Mouse (Mus musculus): ENCODE data around the gene Psmd5. TPM values are rescaled to one million over a fixed set of nuclear protein-coding genes. Genes with fewer than 3 reads are reported as not detected.

Psmd5 gene
- polyA plus RNA-seq, 1 experiment from 2014 or later: 117 TPM

- H3K4me3 ChIP-seq (ENCODE audit: low read depth, low read length): no peak overlapping the region
- DNase-seq (peak; percentile 78), ATAC-seq (ENCODE audit: insufficient read depth) (peak; percentile 21; the same call in 1 of the 2 replicates)
- no peak overlapping the region for H3K27ac ChIP-seq (ENCODE audit: low read depth)
- H3K36me3 ChIP-seq (ENCODE audit: insufficient read depth): 0 out of 2 replicates have a peak, but pooled peaks cover 2% of the 10 kb centered on the region
- no peaks in the 10 kb centered on the region for H3K4me1 ChIP-seq (ENCODE audit: insufficient read depth)
- H3K9ac ChIP-seq: no peak overlapping the region
- 14% methylated on average over 10 of the region's 10 CpGs for WGBS
- no peak overlapping the region for H3K4me2 ChIP-seq
- TF ChIP-seq CTCF (IDR thresholded peaks at IDR 0.05; ENCODE audit: low read depth): peak; percentile 66
- no peaks in the 10 kb centered on the region for H3K27me3 ChIP-seq (ENCODE audit: insufficient read depth, low read length)
- H3K9me3 ChIP-seq (ENCODE audit: low read depth, low read length): no peaks in the 10 kb centered on the region
These were observed 23.1 kb upstream of the Psmd5 start for GRCm38 (mm10) chr2:34897820-34898219.

- H3K4me2 ChIP-seq: no peak overlapping the region
- no peak overlapping the region for H3K9ac ChIP-seq
- DNase-seq: no peak
- H3K4me1 ChIP-seq (ENCODE audit: insufficient read depth): no peaks in the 10 kb centered on the region
- WGBS: 78% methylated on average over 17 of the region's 17 CpGs
- 0 out of 2 replicates have a peak, but pooled peaks cover 2% of the 10 kb centered on the region for H3K36me3 ChIP-seq (ENCODE audit: insufficient read depth)
- H3K4me3 ChIP-seq (ENCODE audit: low read depth, low read length): no peak overlapping the region
- no peaks in the 10 kb centered on the region for H3K27me3 ChIP-seq (ENCODE audit: insufficient read depth, low read length)
- no peak for TF ChIP-seq CTCF (IDR thresholded peaks at IDR 0.05; ENCODE audit: low read depth)
- H3K27ac ChIP-seq (ENCODE audit: low read depth): no peak overlapping the region
- no peaks in the 10 kb centered on the region for H3K9me3 ChIP-seq (ENCODE audit: low read depth, low read length)
- ATAC-seq (ENCODE audit: insufficient read depth): no peak
These were observed 22.2 kb upstream of the Psmd5 start for GRCm38 (mm10) chr2:34896821-34897460.

GRCm38 (mm10) chr2:34895503-34896113, 20.8 kb upstream of the Psmd5 start:
- no peak for TF ChIP-seq CTCF (IDR thresholded peaks at IDR 0.05; ENCODE audit: low read depth)
- no peak overlapping the region for H3K9ac ChIP-seq
- WGBS: 74% methylated on average over 19 of the region's 19 CpGs
- H3K36me3 ChIP-seq (ENCODE audit: insufficient read depth): 0 out of 2 replicates have a peak, but pooled peaks cover 2% of the 10 kb centered on the region
- H3K27ac ChIP-seq (ENCODE audit: low read depth): no peak overlapping the region
- H3K4me3 ChIP-seq (ENCODE audit: low read depth, low read length): no peak overlapping the region
- DNase-seq (no peak), ATAC-seq (ENCODE audit: insufficient read depth) (no peak)
- no peak overlapping the region for H3K4me2 ChIP-seq
- no peaks in the 10 kb centered on the region for H3K9me3 ChIP-seq (ENCODE audit: low read depth, low read length)
- no peaks in the 10 kb centered on the region for H3K4me1 ChIP-seq (ENCODE audit: insufficient read depth)
- H3K27me3 ChIP-seq (ENCODE audit: insufficient read depth, low read length): no peaks in the 10 kb centered on the region

GRCm38 (mm10) chr2:34893950-34894349, 19.2 kb upstream of the Psmd5 start:
- 70% methylated on average over 5 of the region's 5 CpGs for WGBS

GRCm38 (mm10) chr2:34884186-34884585, 9.4 kb upstream of the Psmd5 start:
- ATAC-seq (ENCODE audit: insufficient read depth): no peak
- H3K4me1 ChIP-seq (ENCODE audit: insufficient read depth): no peaks in the 10 kb centered on the region
- no peak overlapping the region for H3K27ac ChIP-seq (ENCODE audit: low read depth)
- no peak overlapping the region for H3K4me2 ChIP-seq
- no peaks in the 10 kb centered on the region for H3K27me3 ChIP-seq (ENCODE audit: insufficient read depth, low read length)
- no peaks in the 10 kb centered on the region for H3K36me3 ChIP-seq (ENCODE audit: insufficient read depth)
- H3K9ac ChIP-seq: no peak overlapping the region
- H3K4me3 ChIP-seq (ENCODE audit: low read depth, low read length): no peak overlapping the region
- peak; percentile 66 for DNase-seq
- no peaks in the 10 kb centered on the region for H3K9me3 ChIP-seq (ENCODE audit: low read depth, low read length)
- WGBS: 44% methylated on average over 2 of the region's 2 CpGs
- TF ChIP-seq CTCF (IDR thresholded peaks at IDR 0.05; ENCODE audit: low read depth): no peak

More at GRCm38 (mm10) chr2:34893950-34894349, 19.2 kb upstream of the Psmd5 start:
- Histone ChIP-seq H3K9me3 (ENCODE audit: low read depth, low read length) (no peaks in the 10 kb centered on the region), H3K36me3 (ENCODE audit: insufficient read depth) (0 out of 2 replicates have a peak, but pooled peaks cover 2% of the 10 kb centered on the region), H3K4me3 (ENCODE audit: low read depth, low read length) (no peak overlapping the region), H3K27ac (ENCODE audit: low read depth) (no peak overlapping the region), H3K9ac (no peak overlapping the region), H3K4me1 (ENCODE audit: insufficient read depth) (no peaks in the 10 kb centered on the region), H3K4me2 (no peak overlapping the region), H3K27me3 (ENCODE audit: insufficient read depth, low read length) (no peaks in the 10 kb centered on the region)
- ATAC-seq (ENCODE audit: insufficient read depth) (no peak), DNase-seq (no peak)
- TF ChIP-seq CTCF (IDR thresholded peaks at IDR 0.05; ENCODE audit: low read depth): no peak

- DNase-seq (no peak), ATAC-seq (ENCODE audit: insufficient read depth) (no peak)
- Histone ChIP-seq H3K4me3 (ENCODE audit: low read depth, low read length) (no peak overlapping the region), H3K27me3 (ENCODE audit: insufficient read depth, low read length) (no peaks in the 10 kb centered on the region), H3K36me3 (ENCODE audit: insufficient read depth) (no peaks in the 10 kb centered on the region), H3K9ac (no peak overlapping the region), H3K27ac (ENCODE audit: low read depth) (no peak overlapping the region), H3K4me2 (no peak overlapping the region), H3K4me1 (ENCODE audit: insufficient read depth) (no peaks in the 10 kb centered on the region), H3K9me3 (ENCODE audit: low read depth, low read length) (no peaks in the 10 kb centered on the region)
- no peak for TF ChIP-seq CTCF (IDR thresholded peaks at IDR 0.05; ENCODE audit: low read depth)
- WGBS: 22% methylated on average over 5 of the region's 5 CpGs
These were observed 8.4 kb upstream of the Psmd5 start for GRCm38 (mm10) chr2:34883190-34883589.

- Histone ChIP-seq H3K36me3 (ENCODE audit: insufficient read depth) (no peaks in the 10 kb centered on the region), H3K4me1 (ENCODE audit: insufficient read depth) (no peaks in the 10 kb centered on the region), H3K4me3 (ENCODE audit: low read depth, low read length) (no peak overlapping the region), H3K27ac (ENCODE audit: low read depth) (no peak overlapping the region), H3K4me2 (no peak overlapping the region), H3K27me3 (ENCODE audit: insufficient read depth, low read length) (no peaks in the 10 kb centered on the region), H3K9me3 (ENCODE audit: low read depth, low read length) (no peaks in the 10 kb centered on the region), H3K9ac (no peak overlapping the region)
- no peak for TF ChIP-seq CTCF (IDR thresholded peaks at IDR 0.05; ENCODE audit: low read depth)
- WGBS: 84% methylated on average over 2 of the region's 2 CpGs
- ATAC-seq (ENCODE audit: insufficient read depth) (no peak), DNase-seq (no peak)
These were observed 8.0 kb upstream of the Psmd5 start for GRCm38 (mm10) chr2:34882757-34883156.
